Mouse (Mus musculus) spleen, postnatal 4 days (tissue): ENCODE measurements around the gene Ube2l3.
A peak's percentile ranks its signal among the peaks of the same experiment; 100 is the strongest.

Experiments used
- DNase-seq, 2 experiments: peaks; one replicate each; pipeline ENCODE4 v3.0.0; 2022; ENCODE audit warnings: low spot score in 2 of 2

The Ube2l3 gene

GRCm38 (mm10) chr16:17147391-17147929, 55.0 kb downstream of the Ube2l3 start:
- DNase-seq, result peak in 1 of 2 experiments; percentile 20

- DNase-seq, result peak; percentile 73 to 85
Observed at GRCm38 (mm10) chr16:17146772-17147235, 55.6 kb downstream of the Ube2l3 start, which contains the start of gene Ccdc116. Gene Ccdc116 (minus strand): TSS chr16:17147229.

- DNase-seq, result no peak
Observed at GRCm38 (mm10) chr16:17144339-17144738, 58.1 kb downstream of the Ube2l3 start, which contains the start of gene Ydjc. Gene Ydjc (plus strand): TSS chr16:17144621.

GRCm38 (mm10) chr16:17137355-17137754, 65.1 kb downstream of the Ube2l3 start:
- DNase-seq, result no peak

GRCm38 (mm10) chr16:17132906-17133200, 69.6 kb downstream of the Ube2l3 start:
- no peak for DNase-seq

- peak; percentile 96 to 98 for DNase-seq
Observed at GRCm38 (mm10) chr16:17132089-17132905, 70.2 kb downstream of the Ube2l3 start, which contains the start of gene Sdf2l1. Gene Sdf2l1 (minus strand): TSS chr16:17132383.

GRCm38 (mm10) chr16:17131191-17132088, 71.0 kb downstream of the Ube2l3 start:
- DNase-seq, result peak; percentile 23 to 76

GRCm38 (mm10) chr16:17127292-17127691, 75.2 kb downstream of the Ube2l3 start:
- peak; percentile 60 to 74 for DNase-seq

- DNase-seq, result peak; percentile 85 to 89
Observed at GRCm38 (mm10) chr16:17124871-17125520, 77.5 kb downstream of the Ube2l3 start, which contains the start of gene 2610318N02Rik. Gene 2610318N02Rik (minus strand): TSS chr16:17125167.

- DNase-seq, result no peak
Observed at GRCm38 (mm10) chr16:17124119-17124870, 78.2 kb downstream of the Ube2l3 start.

- no peak for DNase-seq
Observed at GRCm38 (mm10) chr16:17121569-17121968, 80.9 kb downstream of the Ube2l3 start.

GRCm38 (mm10) chr16:17117309-17117799, 85.1 kb downstream of the Ube2l3 start:
- no peak for DNase-seq

GRCm38 (mm10) chr16:17110771-17111743, 91.4 kb downstream of the Ube2l3 start, which contains the start of gene Ppil2:
Gene Ppil2 (minus strand): TSS chr16:17111257.
- DNase-seq, result peak; percentile 70 to 82

GRCm38 (mm10) chr16:17104600-17104999, 97.8 kb downstream of the Ube2l3 start:
- DNase-seq, result no peak

GRCm38 (mm10) chr16:17102630-17103220, 99.7 kb downstream of the Ube2l3 start:
- no peak for DNase-seq
